Mouse (Mus musculus): ENCODE results near the gene Gtf3c5. TPM values are rescaled to one million over a fixed set of nuclear protein-coding genes. Genes with fewer than 3 reads are reported as not detected.

Gene Gtf3c5
- polyA plus RNA-seq (2014; fragmentation: Illumina TruSeq; extraction: RNeasy Lipid Tissue Mini Kit (QIAGEN cat#74804); ENCODE audit: low read depth, low replicate concordance): 4.4 TPM

DNA sequence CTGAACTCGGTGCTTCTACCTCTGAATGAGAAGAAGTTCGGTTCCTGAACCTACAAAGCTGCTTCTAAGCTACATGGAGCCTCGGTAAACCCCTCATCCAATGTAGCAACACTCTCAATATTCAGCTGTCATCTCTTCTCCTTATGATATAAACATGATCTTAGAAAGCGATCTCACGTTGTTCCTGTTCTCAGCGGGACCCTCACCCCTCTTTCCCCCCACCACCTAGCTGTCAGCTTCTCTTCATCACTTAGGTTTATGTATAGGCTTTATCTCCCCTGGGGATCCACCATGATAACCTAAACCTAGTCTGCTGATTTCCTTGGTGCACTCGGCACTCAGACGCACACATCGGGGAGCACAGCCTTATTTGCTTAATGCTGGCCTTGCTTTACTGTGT, at the start of gene Gtf3c5:
TSS of gene Gtf3c5 (minus strand) at position 101 of the 400 bp plus-strand sequence.

DNA sequence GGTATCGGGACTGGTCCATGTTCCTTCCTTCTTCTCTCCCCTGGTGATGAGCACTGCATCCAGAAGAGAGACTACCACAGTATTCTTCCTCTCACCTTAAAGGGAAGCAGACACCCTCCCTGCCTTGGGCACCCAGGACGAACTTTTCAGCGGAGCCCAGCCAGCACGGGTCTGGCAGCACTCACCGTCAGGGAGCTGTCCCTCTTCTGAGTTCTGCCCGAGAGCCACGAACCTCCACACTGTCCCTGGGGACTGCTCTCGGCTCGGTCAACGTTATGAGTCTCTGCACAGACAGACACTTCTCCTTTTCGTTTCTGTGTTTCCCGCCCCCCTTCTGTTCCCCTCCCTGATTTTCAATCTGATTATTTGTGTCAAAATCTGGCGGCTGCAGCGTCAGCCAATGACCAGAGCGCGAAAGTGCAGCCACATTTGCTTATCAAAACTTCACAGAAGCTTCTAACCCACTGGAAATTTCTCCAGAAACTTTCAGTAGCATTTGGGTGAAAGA, 38.2 kb upstream of the Gtf3c5 start, which contains the start of gene Gfi1b:
TSS of gene Gfi1b (minus strand) at position 319 of the 508 bp plus-strand sequence.

DNA sequence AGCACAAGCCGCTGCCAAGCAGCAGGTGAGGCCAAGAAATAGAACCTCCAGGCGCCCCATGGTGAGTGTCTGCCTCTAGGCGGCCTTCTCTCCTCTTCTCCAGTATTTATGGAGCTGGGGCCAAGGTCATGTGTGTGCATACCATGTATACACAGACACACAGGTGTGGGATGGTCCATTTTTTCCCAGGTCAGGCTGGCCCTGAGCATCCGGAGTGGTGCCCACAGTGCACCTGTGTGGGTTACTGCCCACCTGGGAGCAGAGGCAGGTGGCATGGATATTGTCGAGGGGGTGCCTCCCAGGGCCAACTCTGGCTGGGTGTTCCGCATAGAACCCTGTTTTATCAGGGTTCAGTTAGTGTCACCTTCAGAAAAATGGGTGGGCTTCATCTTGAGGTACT, 20.2 kb downstream of the Gtf3c5 start, which contains the start of gene Cel:
TSS of gene Cel (minus strand) at position 101 of the 400 bp plus-strand sequence.

Other genes starting within 250 kb of the Gtf3c5 start
- gene Ppp1r26, start 137.0 kb downstream of the Gtf3c5 start, polyA plus RNA-seq (2014; fragmentation: Illumina TruSeq; extraction: RNeasy Lipid Tissue Mini Kit (QIAGEN cat#74804); ENCODE audit: low read depth, low replicate concordance): 1.3 TPM
- not detected for gene 1700007K13Rik, start 117.4 kb downstream of the Gtf3c5 start, polyA plus RNA-seq (2014; fragmentation: Illumina TruSeq; extraction: RNeasy Lipid Tissue Mini Kit (QIAGEN cat#74804); ENCODE audit: low read depth, low replicate concordance)
- 58.0 TPM for gene Mrps2, start 115.7 kb downstream of the Gtf3c5 start, polyA plus RNA-seq (2014; fragmentation: Illumina TruSeq; extraction: RNeasy Lipid Tissue Mini Kit (QIAGEN cat#74804); ENCODE audit: low read depth, low replicate concordance)
- 0.44 TPM for gene Gbgt1, start 86.9 kb downstream of the Gtf3c5 start, polyA plus RNA-seq (2014; fragmentation: Illumina TruSeq; extraction: RNeasy Lipid Tissue Mini Kit (QIAGEN cat#74804); ENCODE audit: low read depth, low replicate concordance)
- not detected for gene Gm10134, start 77.7 kb downstream of the Gtf3c5 start, polyA plus RNA-seq (2014; fragmentation: Illumina TruSeq; extraction: RNeasy Lipid Tissue Mini Kit (QIAGEN cat#74804); ENCODE audit: low read depth, low replicate concordance)
- gene Ralgds, start 70.6 kb downstream of the Gtf3c5 start, polyA plus RNA-seq (2014; fragmentation: Illumina TruSeq; extraction: RNeasy Lipid Tissue Mini Kit (QIAGEN cat#74804); ENCODE audit: low read depth, low replicate concordance): 25.4 TPM
- gene Cel, start 20.3 kb downstream of the Gtf3c5 start, polyA plus RNA-seq (2014; fragmentation: Illumina TruSeq; extraction: RNeasy Lipid Tissue Mini Kit (QIAGEN cat#74804); ENCODE audit: low read depth, low replicate concordance): 2.5 TPM
- not detected for gene Gfi1b, start 38.2 kb upstream of the Gtf3c5 start, polyA plus RNA-seq (2014; fragmentation: Illumina TruSeq; extraction: RNeasy Lipid Tissue Mini Kit (QIAGEN cat#74804); ENCODE audit: low read depth, low replicate concordance)
- gene Tsc1, start 57.5 kb upstream of the Gtf3c5 start, polyA plus RNA-seq (2014; fragmentation: Illumina TruSeq; extraction: RNeasy Lipid Tissue Mini Kit (QIAGEN cat#74804); ENCODE audit: low read depth, low replicate concordance): 10.9 TPM
- not detected for gene Spaca9, start 116.0 kb upstream of the Gtf3c5 start, polyA plus RNA-seq (2014; fragmentation: Illumina TruSeq; extraction: RNeasy Lipid Tissue Mini Kit (QIAGEN cat#74804); ENCODE audit: low read depth, low replicate concordance)
- not detected for gene Ak8, start 116.4 kb upstream of the Gtf3c5 start, polyA plus RNA-seq (2014; fragmentation: Illumina TruSeq; extraction: RNeasy Lipid Tissue Mini Kit (QIAGEN cat#74804); ENCODE audit: low read depth, low replicate concordance)